Mouse (Mus musculus) layer of hippocampus, adult 9-11 months (tissue): Measurements from ENCODE around the gene Ikzf1.

Source experiments
- DNase-seq: peaks from one replicate; pipeline ENCODE4 v3.0.0; 2022

Ikzf1 gene

GRCm38 (mm10) chr11:11690059-11690844 lies 5.4 kb downstream of the Ikzf1 start:
- no peak for DNase-seq

GRCm38 (mm10) chr11:11690845-11691196 lies 6.0 kb downstream of the Ikzf1 start:
- no peak for DNase-seq

GRCm38 (mm10) chr11:11691324-11692058 lies 6.7 kb downstream of the Ikzf1 start:
- no peak for DNase-seq

GRCm38 (mm10) chr11:11692558-11693166 lies 7.9 kb downstream of the Ikzf1 start:
- DNase-seq = no peak

GRCm38 (mm10) chr11:11693446-11693845 lies 8.6 kb downstream of the Ikzf1 start:
- DNase-seq = no peak

- DNase-seq = no peak
Measured at GRCm38 (mm10) chr11:11694072-11694471, 9.3 kb downstream of the Ikzf1 start.

- DNase-seq = no peak
Measured at GRCm38 (mm10) chr11:11694472-11695177, 9.8 kb downstream of the Ikzf1 start.

- DNase-seq = no peak
Measured at GRCm38 (mm10) chr11:11695211-11695887, 10.5 kb downstream of the Ikzf1 start.

GRCm38 (mm10) chr11:11695907-11696306 lies 11.1 kb downstream of the Ikzf1 start:
- DNase-seq = no peak

GRCm38 (mm10) chr11:11696814-11697213 lies 12.0 kb downstream of the Ikzf1 start:
- no peak for DNase-seq

GRCm38 (mm10) chr11:11701378-11701777 lies 16.6 kb downstream of the Ikzf1 start:
- DNase-seq = no peak

GRCm38 (mm10) chr11:11703776-11704175 lies 19.0 kb downstream of the Ikzf1 start:
- no peak for DNase-seq

GRCm38 (mm10) chr11:11708154-11708719 lies 23.4 kb downstream of the Ikzf1 start:
- DNase-seq = no peak

GRCm38 (mm10) chr11:11709311-11709710 lies 24.5 kb downstream of the Ikzf1 start:
- DNase-seq = no peak

- DNase-seq = no peak
Measured at GRCm38 (mm10) chr11:11710718-11711117, 25.9 kb downstream of the Ikzf1 start.

- DNase-seq = no peak
Measured at GRCm38 (mm10) chr11:11711748-11712147, 26.9 kb downstream of the Ikzf1 start.

- DNase-seq = no peak
Measured at GRCm38 (mm10) chr11:11714676-11715075, 29.9 kb downstream of the Ikzf1 start.

- DNase-seq = no peak
Measured at GRCm38 (mm10) chr11:11715963-11716691, 31.3 kb downstream of the Ikzf1 start.

- DNase-seq = no peak
Measured at GRCm38 (mm10) chr11:11716692-11717037, 31.9 kb downstream of the Ikzf1 start.

GRCm38 (mm10) chr11:11717606-11718167 lies 32.9 kb downstream of the Ikzf1 start:
- DNase-seq = no peak

GRCm38 (mm10) chr11:11719748-11720147 lies 34.9 kb downstream of the Ikzf1 start:
- DNase-seq = no peak
